Mouse (Mus musculus): ENCODE data around the gene Safb2. TPM values are rescaled to one million over a fixed set of nuclear protein-coding genes. Genes with fewer than 3 reads are reported as not detected.
A peak's percentile ranks its signal among the peaks of the same experiment; 100 is the strongest.
"Not testable (repeated sequence)": the region's sequence is repeated elsewhere in the genome, so short reads cannot be mapped to it uniquely, and the experiment has no call there.

Safb2 gene
- 64.5 and 75.5 TPM in 2 replicates for polyA plus RNA-seq (2014; fragmentation: Nextera tagmentation; extraction: Ambion mirVana)

- Histone ChIP-seq H3K27ac (ENCODE audit: low read depth, low read length) (peak within 1 kb of the TSS; percentile 85), H3K27me3 (replicated peaks; ENCODE audit: control insufficient read depth, insufficient read depth, low read length) (no peaks in the 10 kb centered on the region), H3K4me1 (replicated peaks; ENCODE audit: control insufficient read depth, insufficient read depth, low read length) (peaks cover 30% of the 10 kb centered on the region), H3K4me2 (peak within 1 kb of the TSS; percentile 95), H3K36me3 (ENCODE audit: control insufficient read depth, insufficient read depth, low read length) (peaks cover 53% of the 10 kb centered on the region), H3K9me3 (ENCODE audit: control insufficient read depth, low read length) (no peaks in the 10 kb centered on the region), H3K9ac (ENCODE audit: low read depth, low read length) (peak within 1 kb of the TSS; percentile 94), H3K4me3 (ENCODE audit: low read depth, low read length) (peak within 1 kb of the TSS; percentile 86)
- under 1% methylated on average over 84 of the region's 101 CpGs for WGBS
- DNase-seq (ENCODE audit: low spot score) = peak; percentile 97
- peak; percentile 94 for ATAC-seq (replicated peaks; ENCODE audit: low FRiP score)
These were observed at the start of gene Safb2, which contains the start of gene Safb for GRCm38 (mm10) chr17:56584257-56585130. Gene Safb2 (minus strand): TSS chr17:56584585. Gene Safb (plus strand): TSS chr17:56584825.

DNA sequence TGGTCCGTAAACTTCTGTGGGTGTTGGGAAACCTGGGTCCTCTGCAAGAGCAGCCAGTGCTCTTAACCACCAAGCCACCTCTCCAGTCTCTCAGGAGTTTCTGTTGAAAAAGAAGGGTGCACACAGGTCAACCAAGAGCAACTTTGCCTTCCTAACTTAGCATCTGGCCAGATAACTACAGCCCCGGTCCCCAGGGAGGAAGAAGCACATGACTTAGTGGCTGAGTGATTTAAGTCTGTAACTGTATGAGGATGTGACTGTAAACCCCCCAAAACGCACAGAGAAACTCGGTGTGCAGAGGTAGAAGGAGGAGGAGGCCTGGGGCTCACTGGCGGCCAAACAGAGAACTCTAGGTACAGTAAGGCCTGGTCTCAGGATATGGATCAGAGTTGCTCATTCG, 49.6 kb upstream of the Safb2 start:
- Histone ChIP-seq H3K9me3 (ENCODE audit: control insufficient read depth, low read length) (no peaks in the 10 kb centered on the region), H3K4me2 (no peak overlapping the region), H3K4me1 (replicated peaks; ENCODE audit: control insufficient read depth, insufficient read depth, low read length) (no peaks in the 10 kb centered on the region), H3K4me3 (ENCODE audit: low read depth, low read length) (no peak overlapping the region), H3K27ac (ENCODE audit: low read depth, low read length) (no peak overlapping the region), H3K9ac (ENCODE audit: low read depth, low read length) (no peak overlapping the region), H3K36me3 (ENCODE audit: control insufficient read depth, insufficient read depth, low read length) (no peaks in the 10 kb centered on the region), H3K27me3 (replicated peaks; ENCODE audit: control insufficient read depth, insufficient read depth, low read length) (no peaks in the 10 kb centered on the region)
- WGBS = 79% methylated on average over 6 of the region's 6 CpGs
- no peak for ATAC-seq (replicated peaks; ENCODE audit: low FRiP score)
- DNase-seq (ENCODE audit: low spot score) = no peak

DNA sequence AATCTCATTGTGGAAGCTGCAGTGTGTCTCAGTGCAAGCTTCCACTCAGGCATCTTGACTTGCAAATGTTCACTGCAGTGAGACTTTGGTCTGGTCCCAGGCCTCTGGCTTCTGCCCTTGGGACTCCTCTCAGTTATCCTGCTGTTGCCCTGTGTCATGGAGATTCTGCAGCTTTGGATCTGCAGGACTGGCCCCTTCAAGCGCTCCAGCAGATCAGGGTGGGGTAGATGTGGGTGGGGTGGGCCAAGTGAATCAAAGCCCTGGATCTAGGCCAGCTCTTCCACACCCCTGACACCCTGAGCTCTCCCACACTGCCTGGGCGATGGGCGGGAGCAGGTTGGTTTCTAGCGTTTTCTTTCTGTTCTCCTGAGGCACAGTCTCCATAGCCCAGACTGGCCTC, 47.4 kb upstream of the Safb2 start:
- no peak for ATAC-seq (replicated peaks; ENCODE audit: low FRiP score)
- DNase-seq (ENCODE audit: low spot score) = no peak
- WGBS = 56% methylated on average over 4 of the region's 4 CpGs
- Histone ChIP-seq H3K27me3 (replicated peaks; ENCODE audit: control insufficient read depth, insufficient read depth, low read length) (no peaks in the 10 kb centered on the region), H3K36me3 (ENCODE audit: control insufficient read depth, insufficient read depth, low read length) (no peaks in the 10 kb centered on the region), H3K4me3 (ENCODE audit: low read depth, low read length) (no peak overlapping the region), H3K4me1 (replicated peaks; ENCODE audit: control insufficient read depth, insufficient read depth, low read length) (peaks cover 8% of the 10 kb centered on the region; the same call in 1 of the 2 replicates), H3K4me2 (no peak overlapping the region), H3K9me3 (ENCODE audit: control insufficient read depth, low read length) (no peaks in the 10 kb centered on the region), H3K9ac (ENCODE audit: low read depth, low read length) (no peak overlapping the region), H3K27ac (ENCODE audit: low read depth, low read length) (no peak overlapping the region)

- not testable (repeated sequence) for H3K4me2 ChIP-seq; H3K9me3 ChIP-seq (ENCODE audit: control insufficient read depth, low read length); DNase-seq (ENCODE audit: low spot score); H3K9ac ChIP-seq (ENCODE audit: low read depth, low read length); H3K27ac ChIP-seq (ENCODE audit: low read depth, low read length); H3K36me3 ChIP-seq (ENCODE audit: control insufficient read depth, insufficient read depth, low read length); H3K4me3 ChIP-seq (ENCODE audit: low read depth, low read length); ATAC-seq (replicated peaks; ENCODE audit: low FRiP score); H3K27me3 ChIP-seq (replicated peaks; ENCODE audit: control insufficient read depth, insufficient read depth, low read length)
- H3K4me1 ChIP-seq (replicated peaks; ENCODE audit: control insufficient read depth, insufficient read depth, low read length) = peaks cover 11% of the 10 kb centered on the region; the same call in 1 of the 2 replicates
- WGBS = 85% methylated on average over 27 of the region's 27 CpGs
These were observed 45.7 kb upstream of the Safb2 start for GRCm38 (mm10) chr17:56629800-56630781.

DNA sequence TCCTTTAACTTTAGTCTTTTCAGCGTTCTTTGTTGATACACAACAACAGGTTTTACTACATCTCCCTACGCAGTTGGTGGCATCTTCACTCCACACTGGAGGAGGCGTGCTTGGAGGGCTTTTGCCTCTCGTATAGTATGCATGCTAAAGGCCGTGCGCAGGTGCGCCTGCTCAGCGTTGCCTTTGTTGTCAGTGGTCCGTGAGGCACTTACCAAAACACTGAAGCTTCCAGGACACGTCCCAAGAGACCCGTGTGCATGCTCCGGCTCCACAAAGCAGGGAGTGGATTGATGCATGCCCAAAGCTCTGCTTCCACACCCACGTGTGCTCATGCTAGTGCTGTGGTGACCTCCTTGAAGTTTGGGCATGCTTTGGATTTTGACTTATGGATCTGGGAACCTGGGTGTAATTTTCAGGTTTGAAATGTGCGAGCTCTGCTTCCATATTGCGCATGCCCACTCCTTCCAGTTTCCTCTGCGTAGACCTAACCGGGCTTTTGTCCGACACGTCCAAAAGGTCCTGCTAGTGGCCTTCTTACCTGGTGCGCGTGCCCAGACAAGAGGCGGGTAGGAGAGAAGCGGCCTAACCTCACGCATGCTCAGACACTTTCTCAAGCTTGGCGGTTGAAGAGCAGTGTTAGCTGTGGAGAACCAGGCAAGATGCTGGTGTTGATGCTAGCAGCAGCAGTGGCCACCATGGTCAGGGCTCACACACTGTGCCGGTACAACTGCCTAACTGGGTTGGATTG, 43.3 kb upstream of the Safb2 start, which contains the start of gene Catsperd:
Catsperd (plus strand) TSS at position 614 of the 748 bp plus-strand sequence.
- Histone ChIP-seq H3K4me2 (peak within 1 kb of the TSS; percentile 95), H3K27ac (ENCODE audit: low read depth, low read length) (peak within 1 kb of the TSS; percentile 64), H3K9me3 (ENCODE audit: control insufficient read depth, low read length) (no peaks in the 10 kb centered on the region), H3K27me3 (replicated peaks; ENCODE audit: control insufficient read depth, insufficient read depth, low read length) (no peaks in the 10 kb centered on the region), H3K36me3 (ENCODE audit: control insufficient read depth, insufficient read depth, low read length) (peaks cover 10% of the 10 kb centered on the region; the same call in 1 of the 2 replicates), H3K4me1 (replicated peaks; ENCODE audit: control insufficient read depth, insufficient read depth, low read length) (peaks cover 16% of the 10 kb centered on the region; the same call in 1 of the 2 replicates), H3K4me3 (ENCODE audit: low read depth, low read length) (peak within 1 kb of the TSS; percentile 86), H3K9ac (ENCODE audit: low read depth, low read length) (peak within 1 kb of the TSS; percentile 86)
- peak; percentile 19 for ATAC-seq (replicated peaks; ENCODE audit: low FRiP score)
- DNase-seq (ENCODE audit: low spot score) = peak; percentile 48
- 9% methylated on average over 26 of the region's 26 CpGs for WGBS

DNA sequence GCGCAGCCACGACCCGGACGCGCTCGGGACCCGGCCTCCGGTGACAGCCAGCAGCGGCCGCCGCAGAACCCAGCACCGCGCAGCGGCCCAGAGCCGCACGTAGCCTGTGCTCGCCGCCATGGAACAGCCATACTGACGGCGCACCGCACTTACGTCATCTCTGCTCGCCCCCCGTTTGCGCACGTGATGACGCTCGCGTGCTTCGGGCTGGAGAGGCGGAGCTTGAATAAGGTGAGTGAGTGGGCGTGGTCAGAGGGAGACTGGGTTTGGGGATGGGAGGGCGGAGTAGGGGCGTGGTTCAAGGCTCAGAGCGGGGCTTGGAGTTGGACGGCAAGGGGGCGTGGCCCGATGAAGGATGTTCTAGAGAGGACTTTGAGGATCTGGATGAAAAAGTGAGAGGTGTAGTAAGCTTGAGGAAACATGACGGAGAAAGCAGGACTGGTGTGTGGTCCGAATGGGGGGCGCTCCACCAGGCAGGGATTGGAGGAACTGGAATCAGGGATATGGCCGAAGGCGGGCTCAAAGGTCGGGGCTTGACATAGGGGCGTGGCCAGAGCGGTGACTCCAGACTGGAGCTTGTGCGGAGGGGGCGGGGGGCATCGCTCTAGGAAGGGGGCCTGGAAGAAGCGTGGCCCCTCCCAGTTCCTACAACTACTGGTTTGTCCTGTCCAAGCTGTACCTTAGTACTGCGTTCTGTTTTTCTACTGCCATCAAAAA, 42.5 kb upstream of the Safb2 start, which contains the start of gene Lonp1:
Lonp1 (minus strand) TSS at position 134 of the 717 bp plus-strand sequence.
- under 1% methylated on average over 51 of the region's 51 CpGs for WGBS
- DNase-seq (ENCODE audit: low spot score) (peak; percentile 99), ATAC-seq (replicated peaks; ENCODE audit: low FRiP score) (peak; percentile 88)
- H3K4me2 ChIP-seq = peak within 1 kb of the TSS; percentile 95
- peak within 1 kb of the TSS; percentile 86 for H3K9ac ChIP-seq (ENCODE audit: low read depth, low read length)
- peaks cover 16% of the 10 kb centered on the region; the same call in 1 of the 2 replicates for H3K4me1 ChIP-seq (replicated peaks; ENCODE audit: control insufficient read depth, insufficient read depth, low read length)
- no peaks in the 10 kb centered on the region for H3K27me3 ChIP-seq (replicated peaks; ENCODE audit: control insufficient read depth, insufficient read depth, low read length)
- H3K4me3 ChIP-seq (ENCODE audit: low read depth, low read length) = peak within 1 kb of the TSS; percentile 86
- peak within 1 kb of the TSS; percentile 64 for H3K27ac ChIP-seq (ENCODE audit: low read depth, low read length)
- H3K36me3 ChIP-seq (ENCODE audit: control insufficient read depth, insufficient read depth, low read length) = peaks cover 14% of the 10 kb centered on the region; the same call in 1 of the 2 replicates
- no peaks in the 10 kb centered on the region for H3K9me3 ChIP-seq (ENCODE audit: control insufficient read depth, low read length)

GRCm38 (mm10) chr17:56626260-56626659, 41.9 kb upstream of the Safb2 start:
- H3K27ac ChIP-seq (ENCODE audit: low read depth, low read length) = peak overlapping the region; percentile 64
- ATAC-seq (replicated peaks; ENCODE audit: low FRiP score) = no peak; the same call in 1 of the 2 replicates
- no peaks in the 10 kb centered on the region for H3K27me3 ChIP-seq (replicated peaks; ENCODE audit: control insufficient read depth, insufficient read depth, low read length)
- peak overlapping the region; percentile 95 for H3K4me2 ChIP-seq
- H3K9ac ChIP-seq (ENCODE audit: low read depth, low read length) = peak overlapping the region; percentile 86
- WGBS = under 1% methylated on average over 32 of the region's 32 CpGs
- H3K4me3 ChIP-seq (ENCODE audit: low read depth, low read length) = peak overlapping the region; percentile 86
- H3K9me3 ChIP-seq (ENCODE audit: control insufficient read depth, low read length) = no peaks in the 10 kb centered on the region
- peaks cover 18% of the 10 kb centered on the region; the same call in 1 of the 2 replicates for H3K36me3 ChIP-seq (ENCODE audit: control insufficient read depth, insufficient read depth, low read length)
- H3K4me1 ChIP-seq (replicated peaks; ENCODE audit: control insufficient read depth, insufficient read depth, low read length) = peaks cover 16% of the 10 kb centered on the region; the same call in 1 of the 2 replicates
- peak; percentile 45 for DNase-seq (ENCODE audit: low spot score)

Data from liver, embryonic 11.5 days (tissue).